Mouse (Mus musculus): Measurements from ENCODE around the gene Duox1. TPM values are rescaled to one million over a fixed set of nuclear protein-coding genes. Genes with fewer than 3 reads are reported as not detected.
"Not testable (repeated sequence)": the region's sequence is repeated elsewhere in the genome, so short reads cannot be mapped to it uniquely, and the experiment has no call there.

Gene Duox1
- total and polyA plus RNA-seq, 2 experiments from 2014 or later: 0.10 to 0.14 TPM

DNA sequence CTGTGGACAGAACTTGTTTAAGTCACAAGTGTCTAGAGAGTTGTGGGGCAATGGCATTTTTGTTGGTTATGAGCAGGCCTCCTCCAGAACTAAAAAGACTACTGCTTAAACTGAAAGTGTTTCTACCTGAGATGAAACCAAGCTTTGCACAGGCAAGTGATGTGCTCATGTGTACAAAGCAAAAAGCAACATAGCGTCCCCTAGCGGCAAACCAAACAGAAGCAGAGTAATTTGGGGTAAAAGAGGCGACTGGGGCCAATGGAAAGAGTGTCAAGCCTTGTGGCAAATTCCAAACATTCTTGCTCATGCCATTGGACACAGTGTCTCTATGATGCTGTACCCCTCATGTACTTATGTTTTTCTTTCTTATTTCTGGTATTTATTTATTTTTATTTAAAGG is 69.6 kb downstream of the Duox1 start:
- Histone ChIP-seq H3K9me3 (ENCODE audit: low read length) (no peaks in the 10 kb centered on the region), H3K27me3 (ENCODE audit: insufficient read depth, low read length) (no peaks in the 10 kb centered on the region), H3K4me3 (ENCODE audit: low read length) (no peak overlapping the region), H3K9ac (replicated peaks; ENCODE audit: low read length) (no peak overlapping the region), H3K27ac (no peak overlapping the region), H3K4me1 (ENCODE audit: insufficient read depth, low read length) (no peaks in the 10 kb centered on the region), H3K4me2 (ENCODE audit: low read depth, low read length) (no peak overlapping the region), H3K36me3 (ENCODE audit: insufficient read depth, low read length) (no peaks in the 10 kb centered on the region)
- WGBS: 44% methylated on average over 3 of the region's 3 CpGs
- DNase-seq (ENCODE audit: low spot score): no peak
- ATAC-seq: no peak
- TF ChIP-seq CTCF (IDR thresholded peaks at IDR 0.05; ENCODE audit: low read depth): no peak

DNA sequence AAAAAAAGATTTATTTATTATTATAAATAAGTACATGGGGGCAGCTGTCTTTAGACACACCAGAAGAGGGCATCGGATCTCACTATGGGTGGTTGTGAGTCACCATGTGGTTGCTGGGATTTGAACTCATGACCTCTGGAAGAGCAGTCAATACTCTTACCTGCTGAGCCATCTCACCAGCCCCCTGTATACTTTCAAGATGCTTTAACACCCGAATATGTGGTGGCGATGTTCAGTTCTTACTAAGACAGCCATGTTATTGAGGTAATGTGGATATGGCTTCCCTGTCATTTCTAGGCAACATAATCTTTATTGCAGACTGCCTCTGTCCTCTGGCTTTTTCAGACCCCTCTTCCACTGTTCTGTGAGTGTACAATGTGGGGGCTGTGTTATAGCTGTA is 71.7 kb downstream of the Duox1 start:
- not testable (repeated sequence) for H3K36me3 ChIP-seq (ENCODE audit: insufficient read depth, low read length); H3K4me2 ChIP-seq (ENCODE audit: low read depth, low read length); H3K4me1 ChIP-seq (ENCODE audit: insufficient read depth, low read length); H3K9ac ChIP-seq (replicated peaks; ENCODE audit: low read length); H3K27me3 ChIP-seq (ENCODE audit: insufficient read depth, low read length); H3K27ac ChIP-seq; ATAC-seq; H3K9me3 ChIP-seq (ENCODE audit: low read length); H3K4me3 ChIP-seq (ENCODE audit: low read length); DNase-seq (ENCODE audit: low spot score)
- 94% methylated on average over 3 of the region's 3 CpGs for WGBS

DNA sequence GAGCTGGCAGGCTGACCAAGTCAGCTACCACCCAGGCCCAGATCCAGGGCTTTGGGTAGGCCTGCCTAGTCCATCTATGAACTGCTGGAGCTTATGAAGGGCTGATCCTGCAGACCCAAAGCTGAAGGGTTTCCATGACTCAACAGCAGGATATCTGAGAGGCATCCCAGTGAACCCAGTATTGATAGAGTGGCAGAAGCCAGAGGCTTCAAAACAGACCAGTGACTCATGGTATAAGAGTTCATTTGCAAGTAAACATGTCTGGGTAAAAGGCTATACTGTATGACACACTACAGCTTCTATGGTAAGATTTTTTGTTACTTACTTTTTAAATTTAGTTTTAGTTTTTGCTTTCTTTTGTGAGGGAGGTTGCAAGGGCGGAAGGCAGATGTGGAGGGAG is 80.7 kb downstream of the Duox1 start:
- no peaks in the 10 kb centered on the region for H3K27me3 ChIP-seq (ENCODE audit: insufficient read depth, low read length)
- no peaks in the 10 kb centered on the region for H3K9me3 ChIP-seq (ENCODE audit: low read length)
- H3K4me3 ChIP-seq (ENCODE audit: low read length): no peak overlapping the region
- 97% methylated on average over 1 of the region's 1 CpGs for WGBS
- DNase-seq (ENCODE audit: low spot score) (no peak), ATAC-seq (no peak)
- H3K36me3 ChIP-seq (ENCODE audit: insufficient read depth, low read length): no peaks in the 10 kb centered on the region
- no peak for TF ChIP-seq CTCF (IDR thresholded peaks at IDR 0.05; ENCODE audit: low read depth)
- H3K4me2 ChIP-seq (ENCODE audit: low read depth, low read length): no peak overlapping the region
- H3K27ac ChIP-seq: no peak overlapping the region
- H3K4me1 ChIP-seq (ENCODE audit: insufficient read depth, low read length): no peaks in the 10 kb centered on the region
- H3K9ac ChIP-seq (replicated peaks; ENCODE audit: low read length): no peak overlapping the region

Other genes starting within 250 kb of the Duox1 start
- gene Spg11, start 197.3 kb upstream of the Duox1 start, total RNA-seq (2014; rRNA removed): 19.9 and 21.9 TPM in 2 replicates
- 4.3 and 4.5 TPM in 2 replicates for gene Spg11, start 197.3 kb upstream of the Duox1 start, polyA plus RNA-seq (2015; fragmentation: Nextera tagmentation; extraction: Ambion mirVana)
- gene B2m, start 168.0 kb upstream of the Duox1 start, total RNA-seq (2014; rRNA removed): 101 and 111 TPM in 2 replicates
- 208 and 216 TPM in 2 replicates for gene B2m, start 168.0 kb upstream of the Duox1 start, polyA plus RNA-seq (2015; fragmentation: Nextera tagmentation; extraction: Ambion mirVana)
- gene Trim69, start 155.0 kb upstream of the Duox1 start, total RNA-seq (2014; rRNA removed): not detected in 2 replicates
- gene Trim69, start 155.0 kb upstream of the Duox1 start, polyA plus RNA-seq (2015; fragmentation: Nextera tagmentation; extraction: Ambion mirVana): not detected in 2 replicates
- not detected in 2 replicates for gene Patl2, start 129.5 kb upstream of the Duox1 start, total RNA-seq (2014; rRNA removed)
- 0.09 and 0.19 TPM in 2 replicates for gene Patl2, start 129.5 kb upstream of the Duox1 start, polyA plus RNA-seq (2015; fragmentation: Nextera tagmentation; extraction: Ambion mirVana)
- gene Terb2, start 129.4 kb upstream of the Duox1 start, total RNA-seq (2014; rRNA removed): not detected in 2 replicates
- gene Terb2, start 129.4 kb upstream of the Duox1 start, polyA plus RNA-seq (2015; fragmentation: Nextera tagmentation; extraction: Ambion mirVana): not detected in 2 replicates
- gene Sord, start 80.9 kb upstream of the Duox1 start, total RNA-seq (2014; rRNA removed): 24.1 and 26.7 TPM in 2 replicates
- 26.8 and 28.2 TPM in 2 replicates for gene Sord, start 80.9 kb upstream of the Duox1 start, polyA plus RNA-seq (2015; fragmentation: Nextera tagmentation; extraction: Ambion mirVana)
- gene Duox2, start 17.2 kb upstream of the Duox1 start, total RNA-seq (2014; rRNA removed): 0.16 TPM in 1 of 2 replicates, not detected in the other
- gene Duox2, start 17.2 kb upstream of the Duox1 start, polyA plus RNA-seq (2015; fragmentation: Nextera tagmentation; extraction: Ambion mirVana): 0.05 TPM in 1 of 2 replicates, not detected in the other
- 0.37 and 0.93 TPM in 2 replicates for gene Duoxa2, start 16.8 kb upstream of the Duox1 start, total RNA-seq (2014; rRNA removed)
- gene Duoxa2, start 16.8 kb upstream of the Duox1 start, polyA plus RNA-seq (2015; fragmentation: Nextera tagmentation; extraction: Ambion mirVana): 0.38 and 0.73 TPM in 2 replicates
- not detected in 2 replicates for gene Duoxa1, start 1.9 kb upstream of the Duox1 start, total RNA-seq (2014; rRNA removed)
- 0.35 TPM in 2 replicates for gene Duoxa1, start 1.9 kb upstream of the Duox1 start, polyA plus RNA-seq (2015; fragmentation: Nextera tagmentation; extraction: Ambion mirVana)
- 131 and 134 TPM in 2 replicates for gene Shf, start 53.5 kb downstream of the Duox1 start, total RNA-seq (2014; rRNA removed)
- 12.2 and 13.0 TPM in 2 replicates for gene Shf, start 53.5 kb downstream of the Duox1 start, polyA plus RNA-seq (2015; fragmentation: Nextera tagmentation; extraction: Ambion mirVana)
- 0.16 TPM in 1 of 2 replicates, not detected in the other for gene Slc28a2, start 110.8 kb downstream of the Duox1 start, total RNA-seq (2014; rRNA removed)
- 0.13 TPM in 1 of 2 replicates, not detected in the other for gene Slc28a2, start 110.8 kb downstream of the Duox1 start, polyA plus RNA-seq (2015; fragmentation: Nextera tagmentation; extraction: Ambion mirVana)
- gene Gm14085, start 169.3 kb downstream of the Duox1 start, total RNA-seq (2014; rRNA removed): not detected in 2 replicates
- not detected in 2 replicates for gene Gm14085, start 169.3 kb downstream of the Duox1 start, polyA plus RNA-seq (2015; fragmentation: Nextera tagmentation; extraction: Ambion mirVana)